Mouse (Mus musculus) right cerebral cortex, postnatal 25 days (tissue): Measurements from ENCODE around the gene Ptgir.

Experiments
- DNase-seq: peaks from one replicate; pipeline ENCODE4 v3.0.0; 2022

Ptgir gene

DNA sequence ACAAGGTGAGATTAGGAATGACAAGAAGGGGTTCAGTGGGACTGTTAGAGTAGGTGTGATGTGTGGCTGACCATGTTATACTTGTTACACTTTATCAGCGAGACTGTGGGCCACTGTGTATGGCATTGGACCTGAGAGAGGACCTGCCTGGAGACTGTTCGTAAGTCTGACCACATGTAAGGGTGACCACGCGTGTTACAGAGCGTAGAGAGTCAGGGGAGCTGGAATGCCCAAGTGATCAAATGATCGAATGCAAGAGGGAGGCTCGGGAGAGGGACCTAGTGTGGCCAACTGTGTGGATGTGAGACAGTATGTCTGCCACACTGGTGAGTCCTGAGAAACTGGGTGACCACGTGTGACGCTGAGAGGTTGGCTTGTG is 13.9 kb upstream of the Ptgir start:
- DNase-seq = no peak

DNA sequence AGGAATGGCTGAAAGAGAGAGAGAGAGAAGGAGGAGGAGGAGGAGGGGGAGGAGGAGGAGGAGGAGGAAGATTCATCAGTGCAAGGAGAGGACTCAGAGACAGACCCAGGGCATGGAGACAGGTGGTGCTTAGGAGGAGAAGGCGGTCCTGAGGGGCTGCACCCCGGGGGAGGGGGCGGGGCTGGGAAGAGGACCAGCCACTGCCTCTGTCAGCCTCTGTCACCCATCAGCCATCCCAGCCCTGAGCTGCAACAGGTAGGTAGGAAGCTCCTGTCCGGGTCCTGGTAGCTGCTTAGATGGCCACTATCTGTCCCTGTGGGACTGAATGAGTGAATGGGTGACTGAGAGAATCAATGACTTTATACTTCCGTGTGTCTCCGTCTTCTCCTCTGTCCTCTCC is 12.7 kb upstream of the Ptgir start:
- DNase-seq = no peak

- no peak for DNase-seq
Measured at GRCm38 (mm10) chr7:16894279-16894678, 12.0 kb upstream of the Ptgir start.

DNA sequence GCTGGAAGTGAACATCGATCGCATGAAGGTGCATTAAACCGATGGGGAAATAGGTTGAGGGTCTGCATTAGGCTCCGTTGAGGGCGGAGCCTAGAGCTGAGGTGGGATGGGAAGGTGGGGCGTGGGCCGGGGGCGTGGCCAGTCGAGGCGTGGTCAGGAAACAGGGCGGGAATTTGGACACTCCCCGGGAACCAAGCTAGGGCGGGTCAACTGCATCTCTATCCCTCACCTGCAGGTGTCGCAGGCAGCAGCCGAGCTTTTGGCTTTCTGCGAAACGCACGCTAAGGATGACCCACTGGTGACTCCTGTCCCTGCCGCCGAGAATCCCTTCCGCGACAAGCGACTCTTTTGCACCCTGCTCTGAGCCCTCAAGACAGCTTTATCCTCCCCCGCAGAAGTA is 11.3 kb upstream of the Ptgir start:
- DNase-seq = peak; percentile 71

GRCm38 (mm10) chr7:16895511-16895910 is 10.8 kb upstream of the Ptgir start:
- DNase-seq = no peak

DNA sequence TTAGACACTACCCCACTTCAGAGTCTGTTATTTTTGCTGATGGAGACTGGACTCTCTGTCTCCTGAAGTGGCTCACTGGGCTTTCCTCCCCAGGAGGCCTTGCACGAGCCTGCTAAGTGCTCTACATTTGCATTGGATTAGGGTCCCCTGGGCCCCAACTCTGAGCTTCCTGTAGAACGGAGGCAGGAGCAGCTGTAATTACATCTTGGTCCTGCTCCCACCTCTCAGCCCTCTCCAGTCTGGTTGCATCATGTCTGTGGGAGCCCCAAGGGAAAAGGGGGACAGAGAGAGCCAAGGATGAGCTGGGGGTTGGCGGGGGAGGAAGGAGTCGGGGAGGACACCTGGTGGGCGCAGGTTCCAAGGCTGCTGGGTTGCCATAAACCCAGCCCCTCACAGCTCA is 5.8 kb upstream of the Ptgir start:
- DNase-seq = peak; percentile 3

- no peak for DNase-seq
Measured at GRCm38 (mm10) chr7:16903439-16903955, 2.8 kb upstream of the Ptgir start.

- DNase-seq = no peak
Measured at GRCm38 (mm10) chr7:16904120-16904675, 2.1 kb upstream of the Ptgir start.

DNA sequence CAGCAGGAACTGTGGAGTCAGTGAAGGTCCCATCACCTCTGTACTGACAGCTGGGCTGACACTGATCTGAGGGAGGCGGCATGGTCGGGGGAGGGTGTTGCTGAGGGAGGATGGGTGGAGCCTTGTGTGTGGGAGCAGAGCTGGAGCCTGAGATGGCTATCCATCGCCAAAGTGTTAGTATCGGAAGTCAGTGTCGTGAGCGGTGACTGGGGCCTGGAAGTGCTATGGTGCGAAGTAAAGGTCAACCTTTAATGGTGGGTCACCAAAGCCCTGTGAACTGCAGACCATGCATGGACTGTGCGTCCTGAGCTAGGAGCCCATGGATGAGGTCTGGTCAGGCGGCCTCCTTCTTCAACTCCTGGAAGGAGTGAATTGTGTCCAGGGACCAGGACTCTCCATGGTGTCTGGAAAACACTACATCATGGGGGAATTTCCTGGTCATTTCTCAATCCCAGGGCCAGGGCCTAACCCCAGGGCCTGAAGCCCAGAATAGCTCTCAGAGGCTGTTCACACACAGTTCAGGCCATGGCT is 734 bp upstream of the Ptgir start:
- no peak for DNase-seq

- DNase-seq = no peak
Measured at GRCm38 (mm10) chr7:16906889-16907559, 734 bp downstream of the Ptgir start.

- no peak for DNase-seq
Measured at GRCm38 (mm10) chr7:16907842-16908241, 1.6 kb downstream of the Ptgir start.

GRCm38 (mm10) chr7:16908367-16908766 is 2.1 kb downstream of the Ptgir start:
- DNase-seq = no peak

DNA sequence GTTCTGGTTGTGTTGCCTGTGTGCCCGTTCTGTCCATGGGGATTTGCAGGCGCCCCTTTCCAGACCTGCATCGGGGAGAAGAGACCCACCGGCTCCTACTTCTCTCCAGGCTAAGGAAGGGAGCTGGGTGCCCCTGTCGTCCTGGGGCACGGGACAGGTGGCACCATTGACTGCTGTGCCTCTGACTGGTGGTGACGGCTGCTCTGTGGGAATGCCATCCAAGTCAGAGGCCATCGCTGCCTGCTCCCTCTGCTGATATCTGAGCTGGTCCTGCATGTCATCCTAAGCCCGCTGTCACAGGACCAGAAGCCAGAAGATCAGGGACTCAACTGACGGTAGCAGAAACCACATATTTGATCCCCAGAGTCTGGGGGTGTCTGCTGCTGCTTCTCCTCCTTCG is 2.6 kb downstream of the Ptgir start:
- DNase-seq = no peak

GRCm38 (mm10) chr7:16909909-16910308 is 3.6 kb downstream of the Ptgir start:
- DNase-seq = no peak

- DNase-seq = no peak
Measured at GRCm38 (mm10) chr7:16911904-16912303, 5.6 kb downstream of the Ptgir start.

DNA sequence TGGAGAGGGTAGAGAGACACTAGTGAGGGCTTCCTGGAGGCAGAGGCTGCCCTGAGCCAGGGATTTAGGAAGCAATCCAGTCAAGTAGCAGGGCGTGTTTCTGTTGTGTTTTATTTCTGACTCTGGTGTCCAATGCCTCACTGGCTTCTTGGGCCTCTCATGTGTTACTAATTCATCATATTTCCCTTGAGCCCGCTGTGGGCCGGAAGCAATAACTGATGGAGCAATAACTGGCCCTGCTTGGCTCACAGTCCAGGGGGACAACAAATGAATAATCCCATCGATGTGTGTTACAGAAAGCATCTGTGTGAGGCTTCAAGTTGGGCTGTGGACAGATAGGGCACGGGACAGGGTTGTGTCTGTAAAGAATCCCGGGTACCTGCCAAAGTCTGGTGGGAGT is 6.1 kb downstream of the Ptgir start:
- no peak for DNase-seq

- peak; percentile 65 for DNase-seq
Measured at GRCm38 (mm10) chr7:16913806-16914452, 7.6 kb downstream of the Ptgir start.

GRCm38 (mm10) chr7:16914453-16915343 is 8.4 kb downstream of the Ptgir start:
- DNase-seq = no peak

- DNase-seq = no peak
Measured at GRCm38 (mm10) chr7:16915461-16916340, 9.4 kb downstream of the Ptgir start.

GRCm38 (mm10) chr7:16916342-16917265 is 10.3 kb downstream of the Ptgir start:
- no peak for DNase-seq

- DNase-seq = no peak
Measured at GRCm38 (mm10) chr7:16917447-16917846, 11.2 kb downstream of the Ptgir start.
